Mouse (Mus musculus) midbrain, embryonic 11.5 days (tissue): ENCODE measurements around the gene Acvr2b. TPM values are rescaled to one million over a fixed set of nuclear protein-coding genes. Genes with fewer than 3 reads are reported as not detected.

Experiments used
- ATAC-seq: fragments of 200-750 bp; cut with Nextera tagmentation; 2 replicates; pipeline ENCODE4 v1.8.0; 2017; ENCODE audit warnings: moderate TSS enrichment, moderate library complexity; ENCODE audit not compliant: low FRiP score
- DNase-seq: peaks from one replicate; pipeline ENCODE4 v3.0.0; 2015; ENCODE audit warnings: low spot score; ENCODE audit errors: missing footprints
- H3K27ac ChIP-seq: fragments of 300-500 bp; sonication (generic); 2 replicates; pipeline ENCODE4 v1.5.1; 2014; ENCODE audit warnings: low read depth, low read length
- H3K27me3 ChIP-seq: fragments of 300-500 bp; sonication (generic); 2 replicates; pipeline ENCODE4 v1.6.1; 2014; ENCODE audit warnings: mild to moderate bottlenecking, low read length, moderate library complexity, mixed read lengths; ENCODE audit not compliant: control insufficient read depth, insufficient read depth
- H3K36me3 ChIP-seq: fragments of 300-500 bp; sonication (generic); 2 replicates; pipeline ENCODE4 v1.6.1; 2014; ENCODE audit warnings: mild to moderate bottlenecking, low read length, moderate library complexity, mixed read lengths; ENCODE audit not compliant: control insufficient read depth, insufficient read depth
- H3K4me1 ChIP-seq: fragments of 300-500 bp; sonication (generic); 2 replicates; pipeline ENCODE4 v1.6.1; 2014; ENCODE audit warnings: low read length; ENCODE audit not compliant: control insufficient read depth, insufficient read depth
- H3K4me2 ChIP-seq: fragments of 300-500 bp; sonication (generic); 2 replicates; pipeline ENCODE4 v1.6.1; 2014; ENCODE audit warnings: mild to moderate bottlenecking, moderate library complexity
- H3K4me3 ChIP-seq: fragments of 300-500 bp; sonication (generic); 2 replicates; pipeline ENCODE4 v1.5.1; 2014; ENCODE audit warnings: low read depth, low read length
- H3K9ac ChIP-seq: fragments of 300-500 bp; sonication (generic); 2 replicates; pipeline ENCODE4 v1.6.1; 2014; ENCODE audit warnings: low read length
- H3K9me3 ChIP-seq: fragments of 300-500 bp; sonication (generic); 2 replicates; pipeline ENCODE4 v1.6.1; 2016; ENCODE audit warnings: low read length; ENCODE audit not compliant: control insufficient read depth
- WGBS: fragments of 180-500 bp; shearing (Covaris S2); extraction: QIAGEN DNeasy Blood & Tissue Kit; methylation state at CpG from one replicate; pipeline ENCODE4 v1.1.7; 2014; 5-methylcytosine and 5-hydroxymethylcytosine counted together
- polyA plus RNA-seq: library from polyadenylated mRNA; unstranded; fragments of >200 nt; fragmentation: Nextera tagmentation; extraction: Ambion mirVana; gene quantifications from 2 replicates; pipeline ENCODE4 v1.2.1, GENCODE M21; 2014

The Acvr2b gene
- polyA plus RNA-seq, 1 experiment from 2014 or later: 95.4 TPM

- 68% methylated on average over 15 of the region's 15 CpGs for WGBS
- Histone ChIP-seq H3K36me3 (no peaks in the 10 kb centered on the region), H3K4me2 (no peak overlapping the region), H3K9me3 (no peaks in the 10 kb centered on the region), H3K27ac (no peak overlapping the region), H3K4me1 (no peaks in the 10 kb centered on the region), H3K4me3 (no peak overlapping the region), H3K9ac (no peak overlapping the region), H3K27me3 (no peaks in the 10 kb centered on the region)
- ATAC-seq: no peak
- DNase-seq: no peak
Observed at GRCm38 (mm10) chr9:119474717-119475611, 73.0 kb downstream of the Acvr2b start.

GRCm38 (mm10) chr9:119477754-119478153 lies 75.8 kb downstream of the Acvr2b start:
- Histone ChIP-seq H3K27ac (no peak overlapping the region), H3K27me3 (no peaks in the 10 kb centered on the region), H3K4me2 (no peak overlapping the region), H3K4me1 (no peaks in the 10 kb centered on the region), H3K36me3 (no peaks in the 10 kb centered on the region), H3K9me3 (no peaks in the 10 kb centered on the region), H3K4me3 (no peak overlapping the region), H3K9ac (no peak overlapping the region)
- 69% methylated on average over 6 of the region's 6 CpGs for WGBS
- DNase-seq (no peak), ATAC-seq (no peak)

- Histone ChIP-seq H3K9me3 (no peaks in the 10 kb centered on the region), H3K27me3 (no peaks in the 10 kb centered on the region), H3K9ac (no peak overlapping the region), H3K4me1 (no peaks in the 10 kb centered on the region), H3K36me3 (no peaks in the 10 kb centered on the region), H3K4me3 (no peak overlapping the region), H3K27ac (no peak overlapping the region), H3K4me2 (no peak overlapping the region)
- WGBS: 87% methylated on average over 11 of the region's 11 CpGs
- ATAC-seq (no peak), DNase-seq (no peak)
Observed at GRCm38 (mm10) chr9:119478345-119478744, 76.4 kb downstream of the Acvr2b start.

- no peak for DNase-seq
- Histone ChIP-seq H3K4me1 (peaks cover 3% of the 10 kb centered on the region; the same call in 1 of the 2 replicates), H3K4me3 (no peak overlapping the region), H3K9ac (no peak overlapping the region), H3K27ac (no peak overlapping the region), H3K4me2 (no peak overlapping the region), H3K36me3 (no peaks in the 10 kb centered on the region), H3K9me3 (no peaks in the 10 kb centered on the region), H3K27me3 (no peaks in the 10 kb centered on the region)
- ATAC-seq: no peak
- 81% methylated on average over 8 of the region's 8 CpGs for WGBS
Observed at GRCm38 (mm10) chr9:119479297-119479696, 77.4 kb downstream of the Acvr2b start.

GRCm38 (mm10) chr9:119481612-119482011 lies 79.7 kb downstream of the Acvr2b start:
- H3K9ac ChIP-seq: no peak overlapping the region
- H3K4me2 ChIP-seq: no peak overlapping the region
- no peaks in the 10 kb centered on the region for H3K27me3 ChIP-seq
- ATAC-seq (no peak), DNase-seq (no peak)
- WGBS: 80% methylated on average over 4 of the region's 4 CpGs
- H3K36me3 ChIP-seq: no peaks in the 10 kb centered on the region
- no peak overlapping the region for H3K27ac ChIP-seq
- H3K4me3 ChIP-seq: no peak overlapping the region
- H3K4me1 ChIP-seq: peaks cover 3% of the 10 kb centered on the region; the same call in 1 of the 2 replicates
- H3K9me3 ChIP-seq: no peaks in the 10 kb centered on the region

- H3K4me2 ChIP-seq: no peak overlapping the region
- H3K9me3 ChIP-seq: no peaks in the 10 kb centered on the region
- no peaks in the 10 kb centered on the region for H3K36me3 ChIP-seq
- no peak overlapping the region for H3K27ac ChIP-seq
- no peaks in the 10 kb centered on the region for H3K27me3 ChIP-seq
- ATAC-seq (peak; percentile 30; the same call in 1 of the 2 replicates), DNase-seq (no peak)
- H3K4me1 ChIP-seq: peaks cover 3% of the 10 kb centered on the region; the same call in 1 of the 2 replicates
- H3K4me3 ChIP-seq: no peak overlapping the region
- WGBS: 59% methylated on average over 23 of the region's 23 CpGs
- H3K9ac ChIP-seq: no peak overlapping the region
Observed at GRCm38 (mm10) chr9:119483554-119484353, 81.8 kb downstream of the Acvr2b start.

- no peaks in the 10 kb centered on the region for H3K27me3 ChIP-seq
- H3K27ac ChIP-seq: no peak overlapping the region
- H3K4me1 ChIP-seq: peaks cover 3% of the 10 kb centered on the region; the same call in 1 of the 2 replicates
- H3K9me3 ChIP-seq: no peaks in the 10 kb centered on the region
- 66% methylated on average over 9 of the region's 9 CpGs for WGBS
- H3K4me3 ChIP-seq: no peak overlapping the region
- no peak overlapping the region for H3K9ac ChIP-seq
- DNase-seq (no peak), ATAC-seq (0 out of 2 replicates have a peak, but pooled peaks have one; percentile 24)
- H3K36me3 ChIP-seq: no peaks in the 10 kb centered on the region
- no peak overlapping the region for H3K4me2 ChIP-seq
Observed at GRCm38 (mm10) chr9:119484420-119484819, 82.5 kb downstream of the Acvr2b start.
